Mouse (Mus musculus): ENCODE results near the gene Ift43. TPM values are rescaled to one million over a fixed set of nuclear protein-coding genes. Genes with fewer than 3 reads are reported as not detected.

Ift43 gene
- total and polyA plus RNA-seq, 3 experiments = 0.42 to 1.9 TPM; not detected in 1

GRCm38 (mm10) chr12:86107645-86108044 lies 25.3 kb downstream of the Ift43 start:
- DNase-seq (ENCODE audit: low read depth, low spot score) = no peak
- Histone ChIP-seq H3K27me3 (ENCODE audit: control insufficient read depth in 1 of 2, insufficient read depth in 2 of 2, low read length in 2 of 2) (no peaks in the 10 kb centered on the region), H3K27ac (ENCODE audit: control insufficient read depth, low read depth, low read length) (no peak overlapping the region), H3K79me2 (ENCODE audit: control insufficient read depth, insufficient read depth, low read length, poor library complexity) (no peaks in the 10 kb centered on the region), H3K36me3 (ENCODE audit: control insufficient read depth in 1 of 2, insufficient read depth in 2 of 2, low read length in 2 of 2) (no peaks in the 10 kb centered on the region), H3K9me3 (replicated peaks; ENCODE audit: insufficient read depth, low read length) (no peaks in the 10 kb centered on the region), H3K4me3 (ENCODE audit: control insufficient read depth in 1 of 2, insufficient read depth in 1 of 2, low read depth in 2 of 2, low read length in 2 of 2) (no peak overlapping the region), H3K9ac (ENCODE audit: control insufficient read depth, low read depth, low read length, poor library complexity, severe bottlenecking) (no peak overlapping the region), H3K4me1 (ENCODE audit: control insufficient read depth in 1 of 2, insufficient read depth in 2 of 2, low read length in 2 of 2) (no peaks in the 10 kb centered on the region)
- TF ChIP-seq KAT2A (conservative IDR thresholded peaks at IDR 0.05; ENCODE audit: low read depth, low read length) (no peak), GABPA (IDR thresholded peaks at IDR 0.05; ENCODE audit: low read depth, low read length) (no peak), MEF2A (IDR thresholded peaks at IDR 0.05; ENCODE audit: extremely low read depth, insufficient replicate concordance, low read depth, low read length, poor library complexity, severe bottlenecking) (no peak), CTCF (IDR thresholded peaks at IDR 0.05 in 2 of 3, conservative IDR thresholded peaks at IDR 0.05 in 1 of 3; ENCODE audit: control insufficient read depth in 1 of 3, insufficient read depth in 1 of 3, low read depth in 2 of 3, low read length in 3 of 3, poor library complexity in 1 of 3, severe bottlenecking in 1 of 3) (no peak), CHD1 (IDR thresholded peaks at IDR 0.05; ENCODE audit: low read depth, low read length) (no peak)

- no peaks in the 10 kb centered on the region for H3K79me2 ChIP-seq (ENCODE audit: control insufficient read depth, insufficient read depth, low read length, poor library complexity)
- no peaks in the 10 kb centered on the region for H3K36me3 ChIP-seq (ENCODE audit: control insufficient read depth in 1 of 2, insufficient read depth in 2 of 2, low read length in 2 of 2)
- no peaks in the 10 kb centered on the region for H3K27me3 ChIP-seq (ENCODE audit: control insufficient read depth in 1 of 2, insufficient read depth in 2 of 2, low read length in 2 of 2)
- H3K27ac ChIP-seq (ENCODE audit: control insufficient read depth, low read depth, low read length) = no peak overlapping the region
- H3K9me3 ChIP-seq (replicated peaks; ENCODE audit: insufficient read depth, low read length) = no peaks in the 10 kb centered on the region
- no peak overlapping the region for H3K4me3 ChIP-seq (ENCODE audit: control insufficient read depth in 1 of 2, insufficient read depth in 1 of 2, low read depth in 2 of 2, low read length in 2 of 2)
- H3K4me1 ChIP-seq (ENCODE audit: control insufficient read depth in 1 of 2, insufficient read depth in 2 of 2, low read length in 2 of 2) = no peaks in the 10 kb centered on the region
- H3K9ac ChIP-seq (ENCODE audit: control insufficient read depth, low read depth, low read length, poor library complexity, severe bottlenecking) = no peak overlapping the region
- DNase-seq (ENCODE audit: low read depth, low spot score) = no peak
- TF ChIP-seq NELFE (IDR thresholded peaks at IDR 0.05; ENCODE audit: low read depth, low read length) (no peak), MAX (IDR thresholded peaks at IDR 0.05; ENCODE audit: low read length) (no peak), GATA1 (IDR thresholded peaks at IDR 0.05; ENCODE audit: low read depth, low read length) (no peak), SMC3 (IDR thresholded peaks at IDR 0.05; ENCODE audit: low read depth, low read length) (no peak), MYB (IDR thresholded peaks at IDR 0.05; ENCODE audit: low read depth, low read length) (no peak), TBP (IDR thresholded peaks at IDR 0.05; ENCODE audit: low read depth, low read length) (no peak), CHD2 (IDR thresholded peaks at IDR 0.05; ENCODE audit: low read length) (no peak)
Observed at GRCm38 (mm10) chr12:86109531-86109930, 27.2 kb downstream of the Ift43 start.

GRCm38 (mm10) chr12:86110637-86111036 lies 28.3 kb downstream of the Ift43 start:
- Histone ChIP-seq H3K36me3 (ENCODE audit: control insufficient read depth in 1 of 2, insufficient read depth in 2 of 2, low read length in 2 of 2) (no peaks in the 10 kb centered on the region), H3K9ac (ENCODE audit: control insufficient read depth, low read depth, low read length, poor library complexity, severe bottlenecking) (no peak overlapping the region), H3K9me3 (replicated peaks; ENCODE audit: insufficient read depth, low read length) (no peaks in the 10 kb centered on the region), H3K4me3 (ENCODE audit: control insufficient read depth in 1 of 2, insufficient read depth in 1 of 2, low read depth in 2 of 2, low read length in 2 of 2) (no peak overlapping the region), H3K4me1 (ENCODE audit: control insufficient read depth in 1 of 2, insufficient read depth in 2 of 2, low read length in 2 of 2) (no peaks in the 10 kb centered on the region), H3K79me2 (ENCODE audit: control insufficient read depth, insufficient read depth, low read length, poor library complexity) (no peaks in the 10 kb centered on the region), H3K27ac (ENCODE audit: control insufficient read depth, low read depth, low read length) (no peak overlapping the region), H3K27me3 (ENCODE audit: control insufficient read depth in 1 of 2, insufficient read depth in 2 of 2, low read length in 2 of 2) (no peaks in the 10 kb centered on the region)
- peak; percentile 66 for DNase-seq (ENCODE audit: low read depth, low spot score)
- TF ChIP-seq CTCF (IDR thresholded peaks at IDR 0.05 in 2 of 3, conservative IDR thresholded peaks at IDR 0.05 in 1 of 3; ENCODE audit: control insufficient read depth in 1 of 3, insufficient read depth in 1 of 3, low read depth in 2 of 3, low read length in 3 of 3, poor library complexity in 1 of 3, severe bottlenecking in 1 of 3) (peak; percentile 48 to 71 (median 66)), SMC3 (IDR thresholded peaks at IDR 0.05; ENCODE audit: low read depth, low read length) (peak; percentile 65), ZC3H11A (IDR thresholded peaks at IDR 0.05; ENCODE audit: low read depth, low read length) (0 out of 2 replicates have a peak, but pooled peaks have one; percentile 25), POLR2A (IDR thresholded peaks at IDR 0.05; ENCODE audit: control insufficient read depth in 1 of 2, insufficient read depth in 1 of 2, low read depth in 1 of 2, low read length in 2 of 2, poor library complexity in 1 of 2) (no peak), RAD21 (IDR thresholded peaks at IDR 0.05; ENCODE audit: low read depth, low read length) (peak; percentile 58), GABPA (IDR thresholded peaks at IDR 0.05; ENCODE audit: low read depth, low read length) (no peak), HCFC1 (IDR thresholded peaks at IDR 0.05; ENCODE audit: low read depth, low read length) (no peak), POLR2AphosphoS5 (IDR thresholded peaks at IDR 0.05; ENCODE audit: borderline replicate concordance, low read depth, low read length) (no peak)

Data from MEL (cell line).